Mouse (Mus musculus) frontal cortex, postnatal 14 days (tissue): ENCODE data around the gene Gm3417.
"Not testable (repeated sequence)": the region's sequence is repeated elsewhere in the genome, so short reads cannot be mapped to it uniquely, and the experiment has no call there.

ENCODE experiments used
- DNase-seq, 2 experiments: peaks; one replicate each; pipeline ENCODE4 v3.0.0; 2022; ENCODE audit warnings: low spot score in 2 of 2

The Gm3417 gene

DNA sequence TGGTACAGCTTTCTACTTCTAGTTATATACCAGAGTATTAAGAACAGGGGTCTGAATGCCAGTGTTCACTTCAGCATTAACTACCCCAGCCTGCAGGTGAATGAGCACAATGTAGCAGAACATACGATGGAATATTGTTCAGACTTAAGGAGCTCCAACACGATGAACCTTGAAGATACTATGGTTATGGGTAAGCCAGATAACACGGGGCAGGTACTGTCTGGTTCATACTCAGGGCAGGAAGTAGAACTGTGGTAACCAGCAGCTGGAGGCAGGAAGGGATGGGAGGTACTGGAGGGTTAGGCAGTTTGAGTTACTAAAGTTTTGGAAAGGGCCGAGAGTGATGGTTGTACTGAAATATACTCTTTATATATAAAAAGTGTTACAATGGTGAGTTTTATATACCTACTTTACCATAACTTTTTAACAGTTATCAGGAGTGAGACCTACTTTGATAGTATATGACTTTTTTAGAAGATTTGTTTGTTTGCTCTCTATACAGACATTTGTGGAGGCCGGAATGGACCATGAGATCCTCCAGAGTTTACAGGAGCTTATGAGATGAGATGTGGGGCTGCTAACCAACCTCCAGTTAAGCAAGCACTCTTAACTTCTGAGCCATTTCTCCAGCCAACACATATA lies 19.8 kb downstream of the Gm3417 start:
- DNase-seq = no peak

DNA sequence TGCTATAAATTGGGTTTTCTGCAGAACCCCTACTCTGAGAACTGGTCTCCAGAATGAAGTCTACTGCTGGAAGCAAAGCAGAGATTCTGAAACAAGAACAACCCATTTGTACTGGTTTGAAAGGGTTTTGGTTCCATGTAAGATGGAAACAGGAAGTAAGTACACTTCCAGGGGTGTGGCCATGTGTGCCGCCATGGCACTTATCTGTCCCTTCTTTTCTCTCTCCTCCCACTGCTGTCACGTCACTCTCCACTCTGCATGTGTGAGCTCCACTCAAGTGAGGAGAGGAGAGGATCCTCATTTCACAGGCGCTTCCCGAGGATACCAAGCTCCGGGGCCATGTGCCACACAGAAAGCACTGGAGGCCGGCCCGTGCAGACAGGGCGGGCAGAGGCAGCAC lies 25.1 kb downstream of the Gm3417 start:
- DNase-seq = no peak

DNA sequence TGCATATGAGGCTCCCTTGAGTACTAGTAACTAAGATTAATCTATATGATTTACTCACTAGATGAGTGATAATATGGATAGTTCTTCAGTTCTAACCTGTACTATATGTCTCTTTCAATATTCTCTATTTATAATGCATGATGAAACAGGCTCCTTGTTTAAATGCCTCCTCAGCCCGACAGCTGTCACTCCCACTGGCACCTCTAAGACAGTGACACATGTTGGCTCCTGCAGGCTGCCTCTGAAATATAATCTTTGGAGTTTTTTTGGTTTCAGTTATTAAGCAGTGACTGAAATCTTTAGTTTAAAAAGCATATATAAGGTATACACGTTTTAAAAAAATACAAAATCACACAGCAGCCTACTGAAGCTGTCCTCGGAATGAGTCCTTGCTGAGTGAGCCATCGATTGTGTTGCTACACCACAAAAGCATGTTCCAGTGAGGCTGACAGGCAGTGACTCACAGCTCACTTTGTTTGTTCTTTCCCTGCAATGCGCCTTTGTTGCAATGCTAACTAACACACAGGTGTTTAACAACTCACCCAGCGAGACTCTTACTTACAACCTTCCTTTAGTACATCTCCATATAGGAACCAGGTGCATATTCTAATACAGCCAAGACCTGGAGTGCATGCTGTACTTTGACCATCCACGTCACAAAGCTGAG lies 29.3 kb downstream of the Gm3417 start:
- no peak for DNase-seq

DNA sequence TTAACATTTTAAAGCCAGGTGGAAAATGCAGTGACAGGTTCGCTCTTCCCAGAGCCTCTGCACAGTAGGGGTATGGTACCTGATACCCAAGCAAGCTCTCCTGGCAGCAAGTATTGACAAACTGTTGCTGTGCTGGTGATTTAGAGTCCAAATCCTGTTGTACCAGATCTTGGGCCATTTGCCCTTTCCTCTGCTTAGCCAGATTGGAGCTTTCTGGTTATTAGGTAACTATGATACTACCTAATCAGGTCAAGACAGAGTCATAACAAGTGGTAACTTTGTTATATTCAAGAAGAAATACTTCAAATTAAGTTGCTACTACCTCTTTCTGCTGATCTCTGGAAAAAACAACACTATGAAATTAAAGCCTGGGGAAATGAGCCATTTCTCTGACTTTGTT lies 34.0 kb downstream of the Gm3417 start:
- no peak for DNase-seq

DNA sequence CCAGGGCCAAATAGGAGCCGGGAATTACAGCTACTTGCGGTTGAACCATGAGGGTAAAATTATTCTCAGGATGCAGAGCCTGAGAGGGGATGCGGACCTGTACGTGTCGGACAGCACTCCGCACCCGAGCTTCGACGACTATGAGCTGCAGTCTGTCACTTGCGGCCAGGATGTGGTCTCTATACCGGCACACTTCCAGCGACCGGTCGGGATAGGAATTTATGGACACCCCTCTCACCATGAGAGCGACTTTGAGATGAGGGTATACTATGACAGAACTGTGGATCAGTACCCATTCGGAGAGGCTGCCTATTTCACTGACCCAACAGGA lies 34.9 kb downstream of the Gm3417 start:
- DNase-seq = no peak

DNA sequence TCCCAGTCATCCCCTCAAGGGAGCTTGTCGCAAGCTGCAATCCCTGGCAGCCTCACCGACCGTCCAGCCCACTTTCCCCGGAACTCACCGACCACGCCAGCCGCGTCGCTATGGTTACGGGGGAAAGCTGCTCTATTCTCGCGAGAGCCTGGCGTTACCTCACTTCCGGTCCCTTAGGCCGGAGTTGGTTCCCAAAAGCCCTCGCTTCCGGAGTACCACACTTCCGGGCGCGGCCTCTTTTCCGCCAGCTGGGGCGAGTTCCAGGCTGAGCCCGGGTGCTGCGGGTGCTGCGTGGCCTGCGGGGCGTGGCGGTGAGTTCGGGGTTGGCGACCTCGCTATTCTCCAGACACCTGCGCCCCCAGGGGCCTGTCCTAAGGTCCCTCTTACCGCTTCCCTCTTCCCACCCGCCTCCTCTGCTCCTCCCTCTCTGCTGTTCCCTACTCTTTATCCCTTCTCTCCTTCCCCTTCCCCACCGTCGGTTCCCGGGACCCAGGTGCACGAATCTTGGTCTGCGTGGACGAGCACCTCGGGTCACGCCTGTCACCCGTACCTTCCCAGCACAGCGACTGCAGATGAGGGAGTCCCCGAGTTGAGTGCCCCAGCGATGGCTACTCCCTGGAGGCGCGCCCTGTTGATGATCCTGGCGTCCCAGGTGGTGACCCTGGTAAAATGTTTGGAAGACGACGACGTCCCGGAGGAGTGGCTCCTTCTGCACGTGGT lies 35.4 kb downstream of the Gm3417 start, which contains the start of the genes Wdr27 and 1600012H06Rik:
Wdr27 (minus strand) TSS at position 150 of the 720 bp plus-strand sequence.
1600012H06Rik (plus strand) TSS at position 176 of the 720 bp plus-strand sequence.
- peak; percentile 96 to 98 for DNase-seq

DNA sequence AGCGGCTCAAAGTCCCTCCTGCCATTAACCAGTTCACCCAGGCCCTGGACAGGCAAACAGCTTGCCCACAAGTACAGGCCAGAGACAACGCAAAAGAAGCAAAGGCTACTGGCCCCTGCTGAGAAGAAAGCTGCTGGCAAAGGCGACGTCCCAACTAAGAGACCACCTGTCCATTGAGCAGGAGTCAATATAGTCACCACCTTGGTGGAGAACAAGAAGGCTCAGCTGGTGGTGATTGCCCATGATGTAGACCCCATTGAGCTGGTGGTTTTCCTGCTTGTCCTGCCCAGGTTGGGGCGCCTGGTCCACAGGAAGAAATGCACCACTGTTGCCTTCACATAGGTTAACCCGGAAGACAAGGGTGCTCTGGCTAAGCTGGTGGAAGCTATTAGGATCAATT lies 36.4 kb downstream of the Gm3417 start:
- not testable (repeated sequence) for DNase-seq

DNA sequence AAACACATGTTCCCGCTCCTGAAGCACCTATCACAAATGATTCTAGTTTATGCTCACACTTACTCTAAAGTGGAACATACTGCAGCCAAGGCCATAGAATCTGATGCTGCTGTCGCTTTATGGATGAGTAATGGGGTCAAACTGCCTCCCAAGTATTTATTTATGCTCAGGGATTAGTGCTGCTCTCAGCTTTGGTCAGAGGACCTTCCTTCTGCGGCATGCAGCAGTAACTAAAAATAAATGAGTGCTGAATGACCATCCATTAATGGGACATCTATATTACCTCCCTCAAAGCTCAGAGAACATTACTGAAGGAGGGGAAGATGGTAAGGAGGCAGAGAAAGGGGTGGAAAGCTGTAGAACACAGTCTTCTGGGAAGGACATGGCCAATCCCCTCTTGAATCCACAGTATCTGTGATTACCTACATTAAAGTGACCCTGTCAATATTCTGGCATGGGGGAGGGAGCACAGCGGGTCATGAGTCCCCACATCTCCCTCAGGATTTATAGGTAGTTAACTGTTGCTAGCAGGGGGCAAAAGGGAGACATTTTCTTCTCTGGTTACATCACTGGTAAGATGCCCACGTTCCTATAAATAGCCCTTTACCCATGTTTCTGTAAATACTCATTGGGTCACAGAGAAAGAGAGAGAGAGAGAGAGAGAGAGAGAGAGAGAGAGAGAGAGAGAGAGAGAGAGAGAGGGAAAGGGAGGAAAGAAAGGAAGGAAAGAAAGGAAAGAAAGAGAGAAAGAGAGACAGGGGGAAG lies 42.6 kb downstream of the Gm3417 start:
- DNase-seq = no peak

DNA sequence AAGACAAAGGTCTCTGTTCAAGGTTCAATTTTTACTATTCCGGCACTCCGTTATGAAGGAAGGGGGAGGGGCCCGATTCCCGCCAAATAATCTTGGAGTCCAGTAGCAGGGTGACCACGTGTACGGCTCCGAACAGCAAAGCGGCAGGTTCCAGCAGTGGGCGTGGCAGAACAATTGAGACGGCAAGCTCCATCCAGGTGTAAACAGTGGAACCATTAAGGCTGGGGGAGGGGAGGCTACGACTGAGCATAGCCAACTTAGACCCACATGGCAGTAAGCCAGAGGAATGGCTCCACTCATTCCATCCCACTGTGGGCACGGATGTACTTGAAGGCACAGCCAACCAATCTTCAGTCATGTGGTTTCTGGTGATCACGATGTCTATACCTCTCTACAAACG lies 43.3 kb downstream of the Gm3417 start:
- not testable (repeated sequence) for DNase-seq

DNA sequence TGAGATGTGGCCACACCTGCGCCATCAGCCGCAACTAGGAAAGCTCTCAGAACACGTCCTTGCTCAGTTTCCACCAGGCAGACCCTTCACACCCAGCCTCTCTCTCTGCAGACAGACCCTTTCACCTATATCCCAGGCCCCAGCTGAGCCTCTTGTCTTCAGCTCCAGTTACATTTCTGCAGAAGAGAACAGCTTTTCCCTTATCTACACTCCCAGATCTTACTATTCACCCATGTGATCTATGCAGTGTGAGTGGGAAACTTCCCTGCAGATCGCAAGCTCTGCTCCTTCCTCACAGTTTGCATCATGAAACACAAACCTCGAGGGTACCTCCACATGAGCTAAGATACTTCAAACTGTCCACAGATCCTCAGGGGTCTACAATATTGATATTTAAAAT lies 47.1 kb downstream of the Gm3417 start:
- DNase-seq = no peak

DNA sequence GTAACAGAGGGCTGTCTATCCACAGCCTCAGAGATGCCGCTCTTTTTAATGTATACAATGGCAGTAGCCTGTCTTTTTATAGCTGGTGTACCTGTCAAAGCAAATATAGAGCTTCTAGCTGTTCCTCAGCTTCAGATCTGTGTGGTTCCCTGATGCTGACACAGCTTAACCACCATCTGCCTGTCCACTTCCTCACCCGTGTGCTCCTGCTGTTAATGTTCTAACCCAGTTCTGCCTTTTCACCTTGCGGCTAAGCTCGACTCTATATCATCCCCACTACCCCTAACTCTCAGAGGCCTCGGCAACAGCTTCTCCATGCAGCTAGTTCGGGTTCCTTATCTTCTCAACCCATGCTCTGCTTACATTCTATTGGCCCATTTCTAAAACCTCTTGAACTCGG lies 47.9 kb downstream of the Gm3417 start:
- DNase-seq = no peak

DNA sequence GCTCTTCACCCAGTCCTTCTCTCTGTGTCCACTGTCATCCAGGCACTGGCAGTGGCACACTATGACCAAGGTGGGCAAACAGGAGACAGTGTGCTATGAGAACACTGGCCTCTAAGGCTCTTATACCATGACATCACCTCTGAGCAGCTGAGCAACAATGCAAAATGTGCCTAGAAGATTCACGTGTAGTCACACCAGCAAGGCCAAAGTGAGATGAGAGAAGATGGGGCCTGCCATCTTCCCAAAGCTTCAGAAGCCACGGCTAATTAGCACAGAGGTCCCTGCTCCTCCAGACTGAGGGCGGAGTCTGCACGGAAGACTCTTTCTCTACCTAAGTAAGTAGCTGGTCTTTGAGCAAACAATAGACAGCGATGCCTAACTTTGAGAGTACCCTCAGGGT lies 50.0 kb downstream of the Gm3417 start:
- DNase-seq = no peak

DNA sequence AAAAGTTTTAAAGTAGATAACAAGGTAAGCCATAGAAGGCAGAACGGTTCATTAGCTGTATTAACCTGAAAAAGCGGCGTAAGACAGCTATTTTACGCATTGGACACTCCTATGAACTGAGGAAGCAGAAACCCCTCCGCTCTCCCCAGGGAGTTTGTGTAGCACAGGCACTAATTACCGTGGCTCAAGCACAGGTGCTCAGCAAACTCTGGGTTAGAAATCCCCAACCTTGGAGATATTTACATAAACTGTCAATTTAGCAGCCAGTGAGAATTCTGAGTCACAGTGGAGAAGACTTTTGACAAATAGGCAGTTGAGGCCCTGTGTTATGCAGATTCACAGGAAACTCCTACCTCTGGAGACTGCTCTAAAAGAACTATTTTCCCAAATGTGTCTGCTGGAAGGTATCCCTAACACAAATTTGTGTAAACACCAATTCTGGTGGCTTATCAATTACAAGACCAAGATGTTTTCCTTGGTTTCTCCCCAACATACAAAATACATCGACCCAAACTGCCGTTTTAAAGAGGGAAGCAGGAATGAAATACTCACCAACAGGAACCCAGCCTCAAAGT lies 50.9 kb downstream of the Gm3417 start:
- DNase-seq = no peak

DNA sequence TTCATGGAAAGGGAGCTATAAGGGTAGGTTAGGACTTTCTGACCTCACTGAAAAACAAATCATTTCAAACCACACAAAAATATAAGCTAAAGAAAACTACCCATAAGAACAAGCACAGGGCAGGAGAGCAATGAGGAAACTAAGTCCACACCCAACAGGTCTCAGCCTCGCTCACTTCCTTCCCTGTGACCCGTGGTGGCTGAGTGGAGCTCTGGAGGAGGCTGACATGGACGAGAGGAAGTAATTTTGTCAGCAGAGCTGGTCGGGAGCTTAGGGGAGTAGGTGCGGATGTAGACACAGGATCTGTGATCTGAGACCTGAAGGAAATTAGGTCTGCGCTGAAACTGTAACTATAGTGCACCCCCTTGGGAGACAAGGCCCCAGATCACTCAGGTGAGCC lies 57.0 kb downstream of the Gm3417 start:
- no peak for DNase-seq

DNA sequence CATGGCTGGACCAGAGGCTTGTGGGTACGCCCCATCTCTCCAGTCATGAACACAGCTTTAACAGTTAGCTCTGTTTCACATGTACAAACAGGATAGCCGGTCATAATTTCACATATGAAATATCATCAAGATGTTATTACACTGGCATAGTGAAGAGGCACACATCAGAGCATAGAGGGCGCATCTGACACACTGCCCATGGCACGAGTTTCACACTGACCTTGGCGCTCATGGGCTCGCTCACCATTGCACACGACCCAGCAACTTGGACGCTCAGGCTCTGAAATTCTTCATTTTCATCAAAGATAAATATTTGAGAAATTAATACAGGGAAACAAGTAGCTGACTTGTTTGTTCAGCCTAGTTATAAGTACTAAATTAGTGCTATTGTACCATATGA lies 60.7 kb downstream of the Gm3417 start:
- DNase-seq = no peak

DNA sequence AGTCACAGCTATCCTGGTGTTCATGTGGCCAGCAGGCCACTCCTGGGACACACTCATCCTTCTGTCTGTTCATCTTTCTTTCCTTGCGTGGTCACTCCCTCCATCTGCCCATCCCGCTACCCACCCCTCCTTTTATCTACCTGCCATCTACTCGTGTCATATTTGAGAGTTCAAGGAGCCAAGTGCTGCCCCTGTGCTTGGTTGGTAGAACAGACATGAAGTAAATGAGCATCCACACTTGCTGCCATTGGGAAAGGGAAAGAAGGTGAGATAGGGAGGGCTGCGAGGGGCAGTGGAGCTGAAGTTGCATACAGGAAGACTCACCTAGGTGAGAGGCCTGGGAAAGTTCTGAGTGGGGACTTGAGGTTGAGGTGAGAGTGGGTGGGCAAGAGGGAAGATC lies 64.2 kb downstream of the Gm3417 start:
- DNase-seq = no peak
